8 mouse cellular contexts compared by ENCODE assay signal in the genomic region with DNA sequence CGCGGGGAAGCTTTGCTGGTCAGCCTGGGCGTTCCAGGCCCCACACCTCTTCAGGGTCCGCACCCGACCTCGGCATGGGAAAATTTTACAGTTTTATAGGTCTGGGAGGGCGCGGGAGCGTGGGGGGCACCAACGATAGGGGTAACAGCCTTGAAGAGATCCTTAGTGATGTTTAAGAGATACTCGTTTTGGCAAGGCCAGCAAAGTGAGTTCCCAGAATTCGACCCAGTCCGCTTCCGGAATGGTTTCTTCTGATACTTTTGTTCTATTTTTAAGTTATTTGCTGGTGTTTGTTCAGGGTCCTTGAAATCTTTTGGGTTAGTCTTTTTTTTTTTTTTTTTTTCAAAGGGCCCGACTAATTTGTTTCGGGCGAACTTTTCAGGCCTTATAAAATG. TPM values are rescaled to one million over a fixed set of nuclear protein-coding genes. Genes with fewer than 3 reads are reported as not detected.
DNase-seq lines count a peak whose midpoint lies in the region; ATAC-seq and TF ChIP-seq lines count a peak whose summit lies in the region.

No protein-coding gene starts in this region.

- no peak overlapping the region for H3K27ac ChIP-seq in cerebellum, adult 2 months (ENCODE audit: insufficient read depth, low read length)
- peak overlapping the region; percentile 40 for H3K27ac ChIP-seq in thymus, adult 2 months (ENCODE audit: control insufficient read depth, insufficient read depth, low read length)
- H3K27ac ChIP-seq in liver, embryonic 11.5 days (ENCODE audit: low read depth, low read length), result peak overlapping the region; percentile 95

- no peaks in the 10 kb centered on the region for H3K27me3 ChIP-seq in cerebellum, adult 2 months (ENCODE audit: control insufficient read depth, insufficient read depth, low read length)
- H3K27me3 ChIP-seq in thymus, adult 2 months (ENCODE audit: control insufficient read depth, insufficient read depth, low read length), result no peaks in the 10 kb centered on the region
- H3K27me3 ChIP-seq in liver, embryonic 11.5 days (replicated peaks; ENCODE audit: control insufficient read depth, insufficient read depth, low read length), result no peaks in the 10 kb centered on the region

- DNase-seq in cerebellum, adult 2 months, result no peak
- no peak for DNase-seq in cerebellum, adult 11-12 months
- DNase-seq in thymus, adult 2 months, result no peak
- DNase-seq in thymus, postnatal 14 days, result no peak
- no peak for DNase-seq in liver, embryonic 11.5 days (ENCODE audit: low spot score)
- DNase-seq in right cerebral cortex, adult 2 months (ENCODE audit: low spot score in 2 of 2), result no peak
- no peak for DNase-seq in urinary bladder, postnatal 10 days (ENCODE audit: low spot score)
- DNase-seq in thymus, postnatal 36 days, result no peak

- peak overlapping the region; percentile 97 for H3K9ac ChIP-seq in liver, embryonic 11.5 days (ENCODE audit: low read depth, low read length)

- no peak for TF ChIP-seq POLR2A in cerebellum, adult 2 months (IDR thresholded peaks at IDR 0.05; ENCODE audit: borderline replicate concordance, insufficient read depth, low read length)
- TF ChIP-seq POLR2A in thymus, adult 2 months (IDR thresholded peaks at IDR 0.05; ENCODE audit: control insufficient read depth, extremely low read depth, insufficient read depth, low read length, poor library complexity), result no peak

- 2% methylated on average over 17 of the region's 17 CpGs for WGBS in cerebellum, adult 2 months
- WGBS in thymus, adult 2 months, result under 1% methylated on average over 17 of the region's 17 CpGs
- WGBS in liver, embryonic 11.5 days, result 3% methylated on average over 17 of the region's 17 CpGs

- H3K4me2 ChIP-seq in liver, embryonic 11.5 days, result peak overlapping the region; percentile 67

- 0 out of 2 replicates have a peak, but pooled peaks have one; percentile 4 for ATAC-seq in liver, embryonic 11.5 days (replicated peaks; ENCODE audit: low FRiP score)

- TF ChIP-seq CTCF in cerebellum, adult 2 months (IDR thresholded peaks at IDR 0.05; ENCODE audit: borderline replicate concordance, insufficient read depth, low read depth, low read length), result no peak
- no peak for TF ChIP-seq CTCF in thymus, adult 2 months (IDR thresholded peaks at IDR 0.05; ENCODE audit: borderline replicate concordance, control insufficient read depth, extremely low read depth, insufficient read depth, low read length, poor library complexity)

- no peaks in the 10 kb centered on the region for H3K36me3 ChIP-seq in thymus, adult 2 months (ENCODE audit: control insufficient read depth, insufficient read depth, low read length)
- H3K36me3 ChIP-seq in liver, embryonic 11.5 days (ENCODE audit: control insufficient read depth, insufficient read depth, low read length), result no peaks in the 10 kb centered on the region; the same call in 1 of the 2 replicates

- H3K9me3 ChIP-seq in liver, embryonic 11.5 days (ENCODE audit: control insufficient read depth, low read length), result no peaks in the 10 kb centered on the region

- H3K4me1 ChIP-seq in cerebellum, adult 2 months (ENCODE audit: control insufficient read depth, insufficient read depth, low read length), result no peaks in the 10 kb centered on the region
- no peaks in the 10 kb centered on the region for H3K4me1 ChIP-seq in thymus, adult 2 months (replicated peaks; ENCODE audit: control insufficient read depth, insufficient read depth, low read length)
- peaks cover 4% of the 10 kb centered on the region; the same call in 1 of the 2 replicates for H3K4me1 ChIP-seq in liver, embryonic 11.5 days (replicated peaks; ENCODE audit: control insufficient read depth, insufficient read depth, low read length)

- peak overlapping the region; percentile 56 for H3K4me3 ChIP-seq in cerebellum, adult 2 months (replicated peaks; ENCODE audit: insufficient read depth, low read depth, low read length)
- H3K4me3 ChIP-seq in thymus, adult 2 months (ENCODE audit: control insufficient read depth, insufficient read depth, low read length), result peak overlapping the region; percentile 51
- peak overlapping the region; percentile 96 for H3K4me3 ChIP-seq in liver, embryonic 11.5 days (ENCODE audit: low read depth, low read length)

RNA-seq across cellular contexts. Expression of a gene that starts 1.0 kb away (rescaled TPM):
- polyA plus RNA-seq in cerebellum, adult 2 months (2012; rRNA removed), result 28.1 and 28.6 TPM in 2 replicates
- 12.0 and 13.4 TPM in 2 replicates for polyA plus RNA-seq in thymus, adult 2 months (2012; rRNA removed)
- polyA plus RNA-seq in liver, embryonic 11.5 days (2014; fragmentation: Nextera tagmentation; extraction: Ambion mirVana), result 59.9 and 68.8 TPM in 2 replicates
